Mouse (Mus musculus): Measurements from ENCODE around the gene Gcg.

GRCm38 (mm10) chr2:62526399-62526798 lies 42.9 kb upstream of the Gcg start:
- TF ChIP-seq GATA1 (IDR thresholded peaks at IDR 0.05; ENCODE audit: low read length), result no peak
- TF ChIP-seq TAL1 (IDR thresholded peaks at IDR 0.05; ENCODE audit: low read length), result no peak

Measured in erythroblast, embryonic 14.5 days (primary cell).